Mouse (Mus musculus): ENCODE results near the gene U90926. TPM values are rescaled to one million over a fixed set of nuclear protein-coding genes. Genes with fewer than 3 reads are reported as not detected.

U90926 gene
- polyA plus RNA-seq, 1 experiment from 2014 or later, result not detected

Other genes with a start within 250 kb of the U90926 start
- gene Odaph, start 227.9 kb downstream of the U90926 start, polyA plus RNA-seq (2014; fragmentation: Nextera tagmentation; extraction: Ambion mirVana), result not detected in 2 replicates
- gene Cdkl2, start 171.5 kb downstream of the U90926 start, polyA plus RNA-seq (2014; fragmentation: Nextera tagmentation; extraction: Ambion mirVana), result 0.93 TPM in 2 replicates
- gene G3bp2, start 131.7 kb downstream of the U90926 start, polyA plus RNA-seq (2014; fragmentation: Nextera tagmentation; extraction: Ambion mirVana), result 301 and 308 TPM in 2 replicates
- gene Uso1, start 77.5 kb downstream of the U90926 start, polyA plus RNA-seq (2014; fragmentation: Nextera tagmentation; extraction: Ambion mirVana), result 26.9 and 28.1 TPM in 2 replicates
- gene Ppef2, start 40.9 kb upstream of the U90926 start, polyA plus RNA-seq (2014; fragmentation: Nextera tagmentation; extraction: Ambion mirVana), result not detected in 2 replicates
- 5.2 and 6.1 TPM in 2 replicates for gene Naaa, start 62.8 kb upstream of the U90926 start, polyA plus RNA-seq (2014; fragmentation: Nextera tagmentation; extraction: Ambion mirVana)
- 37.8 and 38.7 TPM in 2 replicates for gene Sdad1, start 95.1 kb upstream of the U90926 start, polyA plus RNA-seq (2014; fragmentation: Nextera tagmentation; extraction: Ambion mirVana)
- not detected in 2 replicates for gene Cxcl9, start 112.7 kb upstream of the U90926 start, polyA plus RNA-seq (2014; fragmentation: Nextera tagmentation; extraction: Ambion mirVana)
- 6.8 and 7.5 TPM in 2 replicates for gene Art3, start 116.4 kb upstream of the U90926 start, polyA plus RNA-seq (2014; fragmentation: Nextera tagmentation; extraction: Ambion mirVana)
- 0.59 TPM in 1 of 2 replicates, not detected in the other for gene Cxcl10, start 133.5 kb upstream of the U90926 start, polyA plus RNA-seq (2014; fragmentation: Nextera tagmentation; extraction: Ambion mirVana)
- gene Nup54, start 219.8 kb upstream of the U90926 start, polyA plus RNA-seq (2014; fragmentation: Nextera tagmentation; extraction: Ambion mirVana), result 64.2 and 67.0 TPM in 2 replicates

All from neural tube, embryonic 11.5 days (tissue).